Mouse (Mus musculus) stomach, embryonic 16.5 days (tissue): ENCODE measurements around the gene Farsb. TPM values are rescaled to one million over a fixed set of nuclear protein-coding genes. Genes with fewer than 3 reads are reported as not detected.

Source experiments
- ATAC-seq: fragments of 200-750 bp; cut with Nextera tagmentation; 2 replicates; pipeline ENCODE4 v1.8.0; 2017; ENCODE audit warnings: moderate number of reproducible peaks, moderate TSS enrichment; ENCODE audit not compliant: insufficient read depth, low FRiP score
- H3K27ac ChIP-seq: fragments of 300-500 bp; sonication (generic); 2 replicates; pipeline ENCODE4 v1.5.1; 2014; ENCODE audit warnings: low read length
- H3K27me3 ChIP-seq: fragments of 300-500 bp; sonication (generic); 2 replicates; pipeline ENCODE4 v1.6.1; 2014; ENCODE audit warnings: low read length, control low read depth, mixed read lengths; ENCODE audit not compliant: control insufficient read depth, insufficient read depth
- H3K36me3 ChIP-seq: fragments of 300-500 bp; sonication (generic); 2 replicates; pipeline ENCODE4 v1.6.1; 2014; ENCODE audit warnings: low read length; ENCODE audit not compliant: control insufficient read depth, insufficient read depth
- H3K4me1 ChIP-seq: fragments of 300-500 bp; sonication (generic); 2 replicates; pipeline ENCODE4 v1.6.1; 2014; ENCODE audit warnings: low read length, control low read depth, mixed read lengths; ENCODE audit not compliant: control insufficient read depth, insufficient read depth
- H3K4me2 ChIP-seq: fragments of 300-500 bp; sonication (generic); 2 replicates; pipeline ENCODE4 v1.6.1; 2014; ENCODE audit warnings: low read depth, low read length, mixed read lengths
- H3K4me3 ChIP-seq: fragments of 300-500 bp; sonication (generic); replicated peaks from 2 replicates; pipeline ENCODE4 v1.5.1; 2014; ENCODE audit warnings: mild to moderate bottlenecking, low read length
- H3K9ac ChIP-seq: fragments of 300-500 bp; sonication (generic); 2 replicates; pipeline ENCODE4 v1.6.1; 2014; ENCODE audit warnings: low read length
- H3K9me3 ChIP-seq: fragments of 300-500 bp; sonication (generic); replicated peaks from 2 replicates; pipeline ENCODE4 v1.6.1; 2016; ENCODE audit warnings: low read length, control low read depth; ENCODE audit not compliant: control insufficient read depth
- WGBS: fragments of 180-500 bp; shearing (Covaris S2); extraction: QIAGEN DNeasy Blood & Tissue Kit; methylation state at CpG from one replicate; pipeline ENCODE4 v1.1.7; 2014; 5-methylcytosine and 5-hydroxymethylcytosine counted together
- polyA plus RNA-seq: library from polyadenylated mRNA; unstranded; fragments of >200 nt; fragmentation: Nextera tagmentation; extraction: Ambion mirVana; gene quantifications from 2 replicates; pipeline ENCODE4 v1.2.1, GENCODE M21; 2015

Farsb gene
- polyA plus RNA-seq, 1 experiment from 2014 or later, result 144 TPM

DNA sequence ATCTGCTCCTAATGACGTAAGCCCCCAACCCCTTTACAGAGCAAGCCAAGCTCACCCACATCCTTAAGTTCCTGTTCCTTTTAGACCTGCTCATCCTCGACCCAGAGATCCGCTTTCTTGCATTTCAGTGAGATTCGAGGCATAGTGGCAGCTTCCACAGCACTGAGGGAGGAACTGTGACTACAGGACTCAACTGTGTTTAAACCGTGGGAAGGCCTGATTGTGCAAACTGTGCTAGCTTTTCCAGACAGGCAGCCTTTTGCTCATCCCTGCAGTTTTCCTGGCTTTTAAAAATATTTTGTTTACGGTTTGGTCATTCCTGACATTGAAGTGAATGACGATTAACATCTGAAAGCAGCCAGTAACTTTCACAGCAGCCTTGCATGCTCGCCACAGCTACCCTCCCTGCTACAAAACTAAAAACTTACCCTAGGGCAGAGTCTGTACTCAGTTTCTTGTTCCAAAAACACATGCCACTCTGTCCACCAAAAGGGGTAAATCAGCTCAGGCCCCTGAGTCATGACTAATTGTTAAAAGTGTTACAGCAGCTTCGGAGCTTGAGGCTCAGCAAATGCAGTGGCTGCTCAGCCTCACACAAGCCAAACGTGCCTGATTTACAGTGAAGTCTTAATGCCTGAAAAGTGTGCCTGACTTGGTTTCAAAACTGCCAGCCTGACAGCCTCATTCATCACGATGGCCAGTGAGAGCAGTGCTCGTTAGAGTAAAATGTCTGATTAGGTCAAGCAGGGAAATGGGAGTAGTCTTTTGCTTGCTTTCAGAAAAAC is 37.4 kb downstream of the Farsb start:
- WGBS, result 74% methylated on average over 12 of the region's 12 CpGs
- Histone ChIP-seq H3K9ac (no peak overlapping the region), H3K4me3 (no peak overlapping the region)

GRCm38 (mm10) chr1:78448091-78448490 is 40.6 kb downstream of the Farsb start:
- peaks cover 8% of the 10 kb centered on the region; the same call in 1 of the 2 replicates for H3K36me3 ChIP-seq
- H3K9me3 ChIP-seq, result no peaks in the 10 kb centered on the region
- peak; percentile 85 for ATAC-seq
- no peak overlapping the region for H3K4me2 ChIP-seq
- H3K27ac ChIP-seq, result peak overlapping the region; percentile 37; the same call in 1 of the 2 replicates
- no peaks in the 10 kb centered on the region for H3K27me3 ChIP-seq
- WGBS, result 62% methylated on average over 1 of the region's 1 CpGs
- no peak overlapping the region for H3K4me3 ChIP-seq
- no peaks in the 10 kb centered on the region for H3K4me1 ChIP-seq
- H3K9ac ChIP-seq, result no peak overlapping the region

More for the DNA sequence above, 37.4 kb downstream of the Farsb start:
- no peaks in the 10 kb centered on the region for H3K27me3 ChIP-seq
- no peak for ATAC-seq
- no peaks in the 10 kb centered on the region for H3K4me1 ChIP-seq
- H3K9me3 ChIP-seq, result no peaks in the 10 kb centered on the region
- H3K36me3 ChIP-seq, result no peaks in the 10 kb centered on the region; the same call in 1 of the 2 replicates
- no peak overlapping the region for H3K4me2 ChIP-seq
- H3K27ac ChIP-seq, result no peak overlapping the region

GRCm38 (mm10) chr1:78446742-78447141 is 42.0 kb downstream of the Farsb start:
- no peak overlapping the region for H3K4me2 ChIP-seq
- H3K9ac ChIP-seq, result no peak overlapping the region
- H3K9me3 ChIP-seq, result no peaks in the 10 kb centered on the region
- 89% methylated on average over 6 of the region's 6 CpGs for WGBS
- H3K4me1 ChIP-seq, result no peaks in the 10 kb centered on the region
- H3K4me3 ChIP-seq, result no peak overlapping the region
- H3K27me3 ChIP-seq, result no peaks in the 10 kb centered on the region
- ATAC-seq, result no peak
- H3K27ac ChIP-seq, result no peak overlapping the region
- peaks cover 16% of the 10 kb centered on the region; the same call in 1 of the 2 replicates for H3K36me3 ChIP-seq

DNA sequence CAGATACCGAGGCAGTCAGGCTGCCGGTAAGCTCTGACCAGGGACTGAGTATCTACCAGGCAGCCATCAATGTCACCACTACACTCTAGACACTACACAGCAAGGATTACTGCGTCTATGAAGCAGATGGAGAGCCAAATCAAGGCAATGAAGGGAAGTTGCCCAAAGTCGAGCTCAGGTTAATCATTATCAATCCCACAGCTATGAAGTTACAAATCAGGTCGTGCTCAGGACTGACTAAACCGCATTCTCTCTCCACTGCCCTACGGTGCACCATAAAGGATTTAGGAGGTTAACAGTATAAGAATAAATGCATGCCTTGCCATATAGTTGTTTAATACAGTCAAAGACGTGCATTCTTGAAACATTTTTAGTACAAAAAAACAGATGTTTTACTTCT is 42.5 kb downstream of the Farsb start:
- Histone ChIP-seq H3K36me3 (peaks cover 16% of the 10 kb centered on the region; the same call in 1 of the 2 replicates), H3K4me1 (no peaks in the 10 kb centered on the region), H3K4me2 (no peak overlapping the region), H3K27ac (no peak overlapping the region), H3K4me3 (no peak overlapping the region), H3K9me3 (no peaks in the 10 kb centered on the region), H3K9ac (no peak overlapping the region), H3K27me3 (no peaks in the 10 kb centered on the region)
- WGBS, result 64% methylated on average over 8 of the region's 8 CpGs
- no peak for ATAC-seq

- Histone ChIP-seq H3K9me3 (no peaks in the 10 kb centered on the region), H3K36me3 (peaks cover 23% of the 10 kb centered on the region), H3K4me1 (no peaks in the 10 kb centered on the region), H3K27ac (no peak overlapping the region), H3K9ac (no peak overlapping the region), H3K27me3 (no peaks in the 10 kb centered on the region), H3K4me3 (no peak overlapping the region), H3K4me2 (no peak overlapping the region)
- no peak for ATAC-seq
- 90% methylated on average over 7 of the region's 7 CpGs for WGBS
Measured at GRCm38 (mm10) chr1:78443056-78443455, 45.6 kb downstream of the Farsb start.

GRCm38 (mm10) chr1:78440716-78441115 is 48.0 kb downstream of the Farsb start:
- H3K9ac ChIP-seq, result no peak overlapping the region
- no peak overlapping the region for H3K4me2 ChIP-seq
- no peaks in the 10 kb centered on the region for H3K9me3 ChIP-seq
- no peaks in the 10 kb centered on the region for H3K27me3 ChIP-seq
- H3K27ac ChIP-seq, result no peak overlapping the region
- peaks cover 4% of the 10 kb centered on the region for H3K4me1 ChIP-seq
- no peak for ATAC-seq
- whole genome bisulfite sequencing, result 85% methylated on average over 8 of the region's 8 CpGs
- no peak overlapping the region for H3K4me3 ChIP-seq
- H3K36me3 ChIP-seq, result peaks cover 23% of the 10 kb centered on the region

DNA sequence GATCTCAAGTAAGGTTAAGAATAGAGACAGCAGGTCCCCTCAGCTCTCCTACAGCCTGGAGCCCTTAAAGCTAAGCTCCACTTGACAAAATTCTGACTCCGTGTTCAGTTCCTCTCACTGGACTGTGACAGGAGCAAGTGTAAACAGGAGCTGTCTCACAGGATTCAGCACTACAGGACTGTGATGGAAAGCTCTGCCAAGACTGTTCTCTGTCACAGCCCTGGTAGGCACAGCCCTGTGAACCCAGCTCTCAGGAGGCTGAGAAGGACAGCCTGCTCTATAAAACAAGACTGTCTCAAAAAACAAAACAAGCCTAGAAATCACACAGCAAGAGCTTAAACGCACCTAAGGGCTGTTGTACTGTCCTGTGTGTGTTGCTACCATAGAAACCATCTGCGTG is 51.5 kb downstream of the Farsb start:
- WGBS, result 75% methylated on average over 3 of the region's 3 CpGs
- Histone ChIP-seq H3K9me3 (no peaks in the 10 kb centered on the region), H3K4me2 (no peak overlapping the region), H3K4me3 (no peak overlapping the region), H3K36me3 (peaks cover 9% of the 10 kb centered on the region; the same call in 1 of the 2 replicates), H3K4me1 (peaks cover 4% of the 10 kb centered on the region), H3K9ac (no peak overlapping the region), H3K27me3 (no peaks in the 10 kb centered on the region), H3K27ac (no peak overlapping the region)
- no peak for ATAC-seq

DNA sequence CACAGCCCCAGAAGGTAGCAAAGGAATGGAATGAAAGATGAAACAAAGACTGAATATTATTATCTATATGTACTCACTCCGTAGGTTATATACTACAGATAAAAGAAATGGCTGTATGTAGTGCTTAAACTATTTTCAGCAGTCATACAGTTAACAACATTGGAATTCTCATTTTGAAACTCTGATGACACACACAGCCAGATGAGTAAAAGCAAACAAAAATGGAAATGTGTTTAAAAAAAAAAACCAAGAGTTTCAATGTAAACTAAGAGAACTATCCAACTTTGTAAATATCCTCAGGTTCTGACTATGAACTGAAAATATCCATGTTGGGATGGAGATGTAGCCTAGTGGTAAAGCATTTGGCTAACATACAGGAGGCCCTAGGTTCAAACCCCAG is 52.3 kb downstream of the Farsb start:
- 91% methylated on average over 1 of the region's 1 CpGs for WGBS
- peaks cover 4% of the 10 kb centered on the region for H3K4me1 ChIP-seq
- H3K27ac ChIP-seq, result no peak overlapping the region
- no peaks in the 10 kb centered on the region for H3K9me3 ChIP-seq
- H3K4me3 ChIP-seq, result no peak overlapping the region
- peaks cover 7% of the 10 kb centered on the region; the same call in 1 of the 2 replicates for H3K36me3 ChIP-seq
- no peak overlapping the region for H3K4me2 ChIP-seq
- no peak overlapping the region for H3K9ac ChIP-seq
- ATAC-seq, result no peak
- no peaks in the 10 kb centered on the region for H3K27me3 ChIP-seq

DNA sequence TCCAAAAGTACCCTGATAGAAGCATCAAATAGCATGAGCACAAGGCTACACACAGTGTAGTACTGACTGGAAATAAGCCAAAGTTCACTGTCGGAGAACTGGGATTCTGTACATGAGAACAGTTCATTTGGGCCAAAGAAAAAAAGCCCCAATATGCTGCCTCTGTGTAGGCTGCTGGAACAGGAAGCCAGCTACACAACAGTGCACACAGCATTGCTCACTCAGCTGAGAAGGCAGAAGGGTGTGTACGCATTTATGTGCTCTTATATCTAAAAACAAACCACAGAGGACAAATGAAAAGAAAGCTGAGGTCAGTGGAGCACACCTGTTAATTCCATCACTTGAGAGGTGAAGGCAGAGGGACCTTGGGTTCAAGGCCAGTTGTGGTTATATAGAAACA is 52.7 kb downstream of the Farsb start:
- no peak overlapping the region for H3K4me3 ChIP-seq
- no peaks in the 10 kb centered on the region for H3K9me3 ChIP-seq
- peak; percentile 33; the same call in 1 of the 2 replicates for ATAC-seq
- H3K4me2 ChIP-seq, result no peak overlapping the region
- H3K9ac ChIP-seq, result no peak overlapping the region
- H3K27me3 ChIP-seq, result no peaks in the 10 kb centered on the region
- 61% methylated on average over 2 of the region's 2 CpGs for WGBS
- H3K27ac ChIP-seq, result no peak overlapping the region
- peaks cover 4% of the 10 kb centered on the region for H3K4me1 ChIP-seq
- peaks cover 7% of the 10 kb centered on the region; the same call in 1 of the 2 replicates for H3K36me3 ChIP-seq
